Mouse (Mus musculus) lung, embryonic 15.5 days (tissue): ENCODE data around the gene Hrc. TPM values are rescaled to one million over a fixed set of nuclear protein-coding genes. Genes with fewer than 3 reads are reported as not detected.

Experiments
- ATAC-seq: fragments of 200-750 bp; cut with Nextera tagmentation; 2 replicates; pipeline ENCODE4 v1.8.0; 2017; ENCODE audit warnings: moderate number of reproducible peaks, borderline replicate concordance; ENCODE audit not compliant: low FRiP score, low TSS enrichment; ENCODE audit errors: extremely low read depth
- H3K27ac ChIP-seq: fragments of 300-500 bp; sonication (generic); 2 replicates; pipeline ENCODE4 v1.5.1; 2015; ENCODE audit warnings: moderate library complexity, mild to moderate bottlenecking, inconsistent platforms
- H3K27me3 ChIP-seq: fragments of 300-500 bp; sonication (generic); 2 replicates; pipeline ENCODE4 v1.6.1; 2015; ENCODE audit warnings: inconsistent platforms
- H3K36me3 ChIP-seq: fragments of 300-500 bp; sonication (generic); 2 replicates; pipeline ENCODE4 v1.6.1; 2015; ENCODE audit warnings: inconsistent platforms
- H3K4me1 ChIP-seq: fragments of 300-500 bp; sonication (generic); 2 replicates; pipeline ENCODE4 v1.6.1; 2015; ENCODE audit warnings: inconsistent platforms
- H3K4me2 ChIP-seq: fragments of 300-500 bp; sonication (generic); 2 replicates; pipeline ENCODE4 v1.6.1; 2015; ENCODE audit warnings: inconsistent platforms, mild to moderate bottlenecking, moderate library complexity
- H3K4me3 ChIP-seq: fragments of 300-500 bp; sonication (generic); 2 replicates; pipeline ENCODE4 v1.5.1; 2015; ENCODE audit warnings: mild to moderate bottlenecking, inconsistent platforms
- H3K9ac ChIP-seq: fragments of 300-500 bp; sonication (generic); 2 replicates; pipeline ENCODE4 v1.6.1; 2015; ENCODE audit warnings: inconsistent platforms
- H3K9me3 ChIP-seq: fragments of 300-500 bp; sonication (generic); 2 replicates; pipeline ENCODE4 v1.6.1; 2016; ENCODE audit warnings: inconsistent platforms
- WGBS: fragments of 180-500 bp; shearing (Covaris S2); methylation state at CpG from one replicate; pipeline ENCODE4 v1.1.7; 2015; 5-methylcytosine and 5-hydroxymethylcytosine counted together
- polyA plus RNA-seq: library from polyadenylated mRNA; unstranded; fragments of >200 nt; fragmentation: Nextera tagmentation; extraction: Ambion mirVana; gene quantifications from 2 replicates; pipeline ENCODE4 v1.2.1, GENCODE M21; 2015

Hrc gene
- polyA plus RNA-seq, 1 experiment from 2014 or later = 2.3 TPM

GRCm38 (mm10) chr7:45334605-45335004, 485 bp upstream of the Hrc start:
- Histone ChIP-seq H3K9me3 (no peaks in the 10 kb centered on the region), H3K4me2 (peak overlapping the region; percentile 85; the same call in 1 of the 2 replicates), H3K27me3 (no peaks in the 10 kb centered on the region), H3K27ac (0 out of 2 replicates have a peak overlapping the region, but pooled peaks have one; percentile 10), H3K4me1 (peaks cover 50% of the 10 kb centered on the region), H3K36me3 (no peaks in the 10 kb centered on the region), H3K9ac (no peak overlapping the region), H3K4me3 (no peak overlapping the region)
- 8% methylated on average over 3 of the region's 3 CpGs for WGBS
- ATAC-seq = no peak

- Histone ChIP-seq H3K9me3 (no peaks in the 10 kb centered on the region), H3K27me3 (no peaks in the 10 kb centered on the region), H3K36me3 (no peaks in the 10 kb centered on the region), H3K4me2 (no peak overlapping the region), H3K27ac (no peak overlapping the region), H3K4me3 (no peak overlapping the region), H3K9ac (no peak overlapping the region), H3K4me1 (peaks cover 67% of the 10 kb centered on the region)
- 87% methylated on average over 4 of the region's 4 CpGs for WGBS
- no peak for ATAC-seq
Measured at GRCm38 (mm10) chr7:45336319-45336718, 1.2 kb downstream of the Hrc start.

GRCm38 (mm10) chr7:45337469-45337868, 2.4 kb downstream of the Hrc start:
- peaks cover 64% of the 10 kb centered on the region for H3K4me1 ChIP-seq
- H3K4me3 ChIP-seq = no peak overlapping the region
- H3K9ac ChIP-seq = no peak overlapping the region
- H3K36me3 ChIP-seq = no peaks in the 10 kb centered on the region
- no peak overlapping the region for H3K27ac ChIP-seq
- no peaks in the 10 kb centered on the region for H3K27me3 ChIP-seq
- no peak for ATAC-seq
- WGBS = 14% methylated on average over 4 of the region's 4 CpGs
- no peak overlapping the region for H3K4me2 ChIP-seq
- H3K9me3 ChIP-seq = no peaks in the 10 kb centered on the region

- Histone ChIP-seq H3K4me1 (peaks cover 57% of the 10 kb centered on the region), H3K4me3 (peak overlapping the region; percentile 55; the same call in 1 of the 2 replicates)
- 0 out of 2 replicates have a peak, but pooled peaks have one; percentile 1 for ATAC-seq
Measured at GRCm38 (mm10) chr7:45338161-45338911, 3.2 kb downstream of the Hrc start.

GRCm38 (mm10) chr7:45339410-45340065, 4.4 kb downstream of the Hrc start:
- Histone ChIP-seq H3K9ac (peak overlapping the region; percentile 64), H3K27ac (peak overlapping the region; percentile 70), H3K4me3 (peak overlapping the region; percentile 55), H3K4me1 (peaks cover 52% of the 10 kb centered on the region), H3K36me3 (no peaks in the 10 kb centered on the region), H3K4me2 (peak overlapping the region; percentile 91), H3K27me3 (no peaks in the 10 kb centered on the region), H3K9me3 (no peaks in the 10 kb centered on the region)
- 0% methylated on average over 35 of the region's 39 CpGs for WGBS
- ATAC-seq = peak; percentile 82

More at GRCm38 (mm10) chr7:45338161-45338911, 3.2 kb downstream of the Hrc start:
- no peak overlapping the region for H3K9ac ChIP-seq
- H3K9me3 ChIP-seq = no peaks in the 10 kb centered on the region
- 3% methylated on average over 14 of the region's 14 CpGs for WGBS
- H3K27me3 ChIP-seq = no peaks in the 10 kb centered on the region
- no peaks in the 10 kb centered on the region for H3K36me3 ChIP-seq
- peak overlapping the region; percentile 91 for H3K4me2 ChIP-seq
- peak overlapping the region; percentile 38; the same call in 1 of the 2 replicates for H3K27ac ChIP-seq

GRCm38 (mm10) chr7:45340066-45340442, 5.0 kb downstream of the Hrc start:
- Histone ChIP-seq H3K4me1 (peaks cover 47% of the 10 kb centered on the region), H3K27me3 (no peaks in the 10 kb centered on the region), H3K4me2 (peak overlapping the region; percentile 91), H3K9ac (peak overlapping the region; percentile 64), H3K27ac (peak overlapping the region; percentile 70), H3K36me3 (no peaks in the 10 kb centered on the region), H3K9me3 (no peaks in the 10 kb centered on the region), H3K4me3 (peak overlapping the region; percentile 55)
- WGBS = under 1% methylated on average over 11 of the region's 11 CpGs
- no peak for ATAC-seq

- Histone ChIP-seq H3K27ac (peak overlapping the region; percentile 70), H3K27me3 (no peaks in the 10 kb centered on the region), H3K36me3 (no peaks in the 10 kb centered on the region), H3K4me3 (peak overlapping the region; percentile 55), H3K4me1 (peaks cover 44% of the 10 kb centered on the region), H3K9me3 (no peaks in the 10 kb centered on the region), H3K9ac (peak overlapping the region; percentile 64), H3K4me2 (peak overlapping the region; percentile 91)
- peak; percentile 25; the same call in 1 of the 2 replicates for ATAC-seq
- 0% methylated on average over 11 of the region's 11 CpGs for WGBS
Measured at GRCm38 (mm10) chr7:45340669-45341068, 5.6 kb downstream of the Hrc start.

- peak overlapping the region; percentile 91 for H3K4me2 ChIP-seq
- no peaks in the 10 kb centered on the region for H3K27me3 ChIP-seq
- no peak overlapping the region for H3K9ac ChIP-seq
- peak overlapping the region; percentile 35; the same call in 1 of the 2 replicates for H3K27ac ChIP-seq
- peaks cover 44% of the 10 kb centered on the region for H3K4me1 ChIP-seq
- WGBS = 4% methylated on average over 8 of the region's 8 CpGs
- H3K9me3 ChIP-seq = no peaks in the 10 kb centered on the region
- ATAC-seq = peak; percentile 3; the same call in 1 of the 2 replicates
- H3K36me3 ChIP-seq = no peaks in the 10 kb centered on the region
- peak overlapping the region; percentile 55; the same call in 1 of the 2 replicates for H3K4me3 ChIP-seq
Measured at GRCm38 (mm10) chr7:45341303-45341702, 6.2 kb downstream of the Hrc start.

- H3K4me3 ChIP-seq = no peak overlapping the region
- H3K4me2 ChIP-seq = no peak overlapping the region
- no peaks in the 10 kb centered on the region for H3K9me3 ChIP-seq
- no peak for ATAC-seq
- peaks cover 44% of the 10 kb centered on the region for H3K4me1 ChIP-seq
- WGBS = 90% methylated on average over 11 of the region's 11 CpGs
- H3K36me3 ChIP-seq = no peaks in the 10 kb centered on the region
- H3K27me3 ChIP-seq = no peaks in the 10 kb centered on the region
- no peak overlapping the region for H3K27ac ChIP-seq
- H3K9ac ChIP-seq = no peak overlapping the region
Measured at GRCm38 (mm10) chr7:45342081-45342480, 7.0 kb downstream of the Hrc start.

GRCm38 (mm10) chr7:45343543-45343942, 8.5 kb downstream of the Hrc start:
- Histone ChIP-seq H3K4me3 (no peak overlapping the region), H3K27ac (no peak overlapping the region), H3K9ac (no peak overlapping the region), H3K9me3 (no peaks in the 10 kb centered on the region), H3K27me3 (no peaks in the 10 kb centered on the region), H3K36me3 (no peaks in the 10 kb centered on the region), H3K4me2 (no peak overlapping the region), H3K4me1 (peaks cover 31% of the 10 kb centered on the region)
- no peak for ATAC-seq
- 15% methylated on average over 13 of the region's 13 CpGs for WGBS

- Histone ChIP-seq H3K36me3 (no peaks in the 10 kb centered on the region), H3K27ac (no peak overlapping the region), H3K9me3 (no peaks in the 10 kb centered on the region), H3K4me3 (no peak overlapping the region), H3K27me3 (no peaks in the 10 kb centered on the region), H3K4me1 (no peaks in the 10 kb centered on the region), H3K9ac (no peak overlapping the region), H3K4me2 (no peak overlapping the region)
- WGBS = 59% methylated on average over 13 of the region's 13 CpGs
- no peak for ATAC-seq
Measured at GRCm38 (mm10) chr7:45346905-45347304, 11.8 kb downstream of the Hrc start.

- ATAC-seq = no peak
- no peaks in the 10 kb centered on the region for H3K9me3 ChIP-seq
- WGBS = 18% methylated on average over 5 of the region's 5 CpGs
- H3K4me2 ChIP-seq = no peak overlapping the region
- no peaks in the 10 kb centered on the region for H3K27me3 ChIP-seq
- no peaks in the 10 kb centered on the region for H3K4me1 ChIP-seq
- no peak overlapping the region for H3K9ac ChIP-seq
- H3K4me3 ChIP-seq = no peak overlapping the region
- no peak overlapping the region for H3K27ac ChIP-seq
- no peaks in the 10 kb centered on the region for H3K36me3 ChIP-seq
Measured at GRCm38 (mm10) chr7:45353041-45353440, 18.0 kb downstream of the Hrc start.
